Mouse (Mus musculus): ENCODE measurements around the gene Aplnr.

Aplnr gene

GRCm38 (mm10) chr2:85163311-85164047 is 27.5 kb downstream of the Aplnr start:
- POLR2A ChIA-PET = no interaction called here
- CTCF ChIA-PET = interaction anchor here in 1 of 4 experiments (0.7 kb wide), 1 partner anchor 473 kb away, joined by 3 read pairs; no protein-coding TSS in a partner anchor

- CTCF ChIA-PET = no interaction called here
- POLR2A ChIA-PET = interaction anchor here in 1 of 4 experiments (0.6 kb wide), 1 partner anchor 351 kb away, joined by 6 read pairs; the partner anchor contains the start of gene 4833423E24Rik
Observed at GRCm38 (mm10) chr2:85167624-85168023, 31.6 kb downstream of the Aplnr start.

- POLR2A ChIA-PET = interaction anchor here in 1 of 4 experiments (0.6 kb wide), 1 partner anchor 351 kb away, joined by 6 read pairs; the partner anchor contains the start of gene 4833423E24Rik
- CTCF ChIA-PET = no interaction called here
Observed at GRCm38 (mm10) chr2:85168327-85168726, 32.3 kb downstream of the Aplnr start.

DNA sequence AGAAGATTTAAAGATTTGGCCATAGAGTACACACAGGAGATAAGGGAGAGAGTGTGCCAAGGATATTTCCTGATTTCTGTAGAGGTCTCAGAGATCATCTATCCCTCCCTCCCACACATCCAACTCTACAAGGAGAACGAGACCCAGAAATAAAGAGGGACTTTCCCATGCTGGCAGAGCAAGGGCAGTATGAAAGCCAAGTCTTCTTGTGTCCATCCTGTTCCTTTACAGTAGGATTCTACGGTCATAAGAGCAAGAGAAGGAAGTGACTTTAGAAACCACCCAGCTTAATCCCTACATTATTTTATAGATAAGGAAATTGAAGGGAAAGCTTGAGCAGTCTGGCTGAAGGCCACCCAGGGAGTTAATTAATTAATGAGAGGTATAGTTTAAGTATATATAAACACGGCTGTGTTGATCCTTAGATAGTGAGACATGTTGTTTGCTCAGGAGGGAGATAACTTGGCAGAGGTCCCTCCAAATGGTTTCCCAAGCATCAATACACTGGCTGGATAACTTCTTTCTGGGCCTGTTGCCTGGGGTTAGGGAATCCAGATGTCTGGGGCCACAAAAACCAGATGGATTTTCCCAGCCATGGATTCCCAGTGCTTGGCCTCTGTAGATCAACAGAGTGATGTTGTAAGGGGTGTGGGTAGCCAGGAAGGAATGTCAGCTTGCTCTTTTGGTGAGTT is 36.2 kb downstream of the Aplnr start:
- POLR2A ChIA-PET = no interaction called here
- CTCF ChIA-PET = no interaction called here

- CTCF ChIA-PET = no interaction called here
- POLR2A ChIA-PET = no interaction called here
Observed at GRCm38 (mm10) chr2:85172763-85173103, 36.7 kb downstream of the Aplnr start.

- POLR2A ChIA-PET = no interaction called here
Observed at GRCm38 (mm10) chr2:85173545-85173944, 37.5 kb downstream of the Aplnr start.

DNA sequence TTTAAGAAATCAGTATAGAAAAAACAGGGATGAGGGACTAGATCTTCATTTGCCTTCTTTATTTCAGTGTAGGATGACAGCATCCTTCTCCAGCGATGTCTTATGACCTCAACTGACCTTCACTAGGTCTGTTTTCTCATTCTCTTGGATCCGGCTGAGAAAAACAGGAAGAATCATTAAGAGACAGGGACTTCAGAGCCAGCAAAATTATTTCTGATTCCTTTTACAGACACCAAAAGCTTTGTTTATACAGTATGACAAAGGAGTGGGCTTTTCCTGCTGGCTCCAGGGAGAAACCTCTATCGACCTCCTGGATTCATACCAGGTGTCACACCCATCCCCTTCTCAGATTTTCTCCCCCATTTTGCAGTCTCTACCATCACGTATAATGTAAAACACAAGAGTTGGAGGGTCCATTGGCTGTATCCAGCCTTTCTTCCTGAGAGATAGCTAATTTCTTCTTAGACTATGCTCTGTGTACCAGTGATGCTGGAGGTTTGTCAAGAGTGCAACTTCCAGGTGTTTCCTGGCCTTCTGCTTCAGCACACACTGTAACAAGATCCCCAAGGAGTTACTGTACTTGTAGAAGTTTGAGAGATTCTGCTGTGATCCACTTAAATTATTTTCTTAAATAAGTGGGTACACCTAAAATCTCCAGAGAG is 42.2 kb downstream of the Aplnr start:
- ChIA-PET CTCF (no interaction called here), POLR2A (no interaction called here)

More at GRCm38 (mm10) chr2:85173545-85173944, 37.5 kb downstream of the Aplnr start:
- CTCF ChIA-PET = no interaction called here

DNA sequence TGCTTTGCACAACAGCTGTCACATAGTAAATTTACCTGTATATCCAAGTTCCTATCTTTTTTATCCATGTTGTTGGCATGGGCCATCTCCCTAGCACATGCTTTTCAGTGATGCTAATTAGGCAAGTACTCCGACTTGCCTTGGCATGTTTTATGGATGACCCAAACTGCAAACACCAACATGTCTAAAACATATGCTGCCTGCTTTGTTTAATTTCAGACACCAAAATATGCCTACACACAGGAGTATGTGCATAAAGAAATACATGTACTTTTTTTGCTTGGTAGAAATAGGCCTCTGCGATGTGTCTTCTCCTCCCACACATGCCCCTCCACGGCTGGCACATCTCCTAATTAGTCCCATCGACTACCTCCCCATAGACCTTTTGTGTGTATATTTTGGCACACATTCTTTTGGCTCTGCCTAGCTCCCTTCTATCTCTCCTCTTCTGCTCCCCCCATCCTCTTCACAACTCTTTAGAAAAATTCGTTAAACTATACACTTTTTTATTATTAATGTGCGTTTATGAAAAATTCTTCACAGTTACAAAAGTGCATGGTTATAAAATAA is 51.6 kb downstream of the Aplnr start:
- POLR2A ChIA-PET = no interaction called here
- CTCF ChIA-PET = no interaction called here

Data from embryonic stem cell, embryonic (primary cell).